Mouse (Mus musculus): ENCODE measurements at regions not wholly inside any gene's neighbourhood (a gene's known extent, or its start where the extent isn't known, plus 50 kb on each side); places are given as distances from the start of the nearest gene placed in this dataset.

DNA sequence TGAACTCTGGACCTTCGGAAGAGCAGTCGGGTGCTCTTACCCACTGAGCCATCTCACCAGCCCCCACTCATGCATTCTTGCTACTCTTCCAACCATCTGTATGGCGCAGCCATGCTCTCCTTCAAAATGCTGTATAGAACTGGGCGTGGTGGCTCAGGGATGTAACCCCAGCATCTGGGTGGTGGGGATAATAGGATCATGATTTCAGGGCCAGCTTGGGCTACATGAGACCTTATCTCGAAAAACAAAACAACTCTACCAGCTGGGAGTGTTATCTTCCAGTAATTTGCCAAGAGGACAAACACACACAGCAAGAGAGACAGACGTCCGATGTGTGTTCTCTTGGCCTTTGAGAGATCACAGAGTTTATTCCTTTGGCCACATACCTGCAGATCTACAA lies 69.8 kb upstream of the Lmo2 start:
- in situ Hi-C loops (cut with MboI; ENCODE audit: unreplicated experiment in 2 of 2): no loop called here

DNA sequence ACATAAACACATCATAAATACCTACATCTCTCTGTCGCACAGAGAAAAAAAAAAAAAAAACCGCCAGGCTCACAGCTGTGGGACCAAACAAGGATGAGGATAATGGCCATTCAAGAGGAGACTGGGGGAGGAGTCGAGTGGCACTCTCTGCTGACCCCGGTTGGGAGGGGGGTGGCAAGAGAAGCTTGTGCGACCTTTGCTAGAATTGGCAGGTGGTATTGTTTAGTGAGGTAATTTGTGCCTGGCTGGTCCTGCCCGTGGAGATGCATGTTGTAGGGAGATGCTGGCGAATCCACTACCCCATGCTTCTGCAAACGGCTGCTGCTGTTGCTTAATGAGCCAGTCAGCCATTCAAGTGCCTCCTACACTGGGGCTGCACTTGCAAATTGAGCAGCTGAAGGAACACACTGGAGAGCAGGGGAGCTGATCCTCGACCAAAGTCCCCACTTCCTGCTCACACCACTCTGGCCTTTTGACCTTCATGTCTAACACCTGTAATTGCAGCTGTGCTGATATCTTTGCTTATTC lies 66.5 kb upstream of the Lmo2 start:
- in situ Hi-C loops (cut with MboI; ENCODE audit: unreplicated experiment in 2 of 2): no loop called here

DNA sequence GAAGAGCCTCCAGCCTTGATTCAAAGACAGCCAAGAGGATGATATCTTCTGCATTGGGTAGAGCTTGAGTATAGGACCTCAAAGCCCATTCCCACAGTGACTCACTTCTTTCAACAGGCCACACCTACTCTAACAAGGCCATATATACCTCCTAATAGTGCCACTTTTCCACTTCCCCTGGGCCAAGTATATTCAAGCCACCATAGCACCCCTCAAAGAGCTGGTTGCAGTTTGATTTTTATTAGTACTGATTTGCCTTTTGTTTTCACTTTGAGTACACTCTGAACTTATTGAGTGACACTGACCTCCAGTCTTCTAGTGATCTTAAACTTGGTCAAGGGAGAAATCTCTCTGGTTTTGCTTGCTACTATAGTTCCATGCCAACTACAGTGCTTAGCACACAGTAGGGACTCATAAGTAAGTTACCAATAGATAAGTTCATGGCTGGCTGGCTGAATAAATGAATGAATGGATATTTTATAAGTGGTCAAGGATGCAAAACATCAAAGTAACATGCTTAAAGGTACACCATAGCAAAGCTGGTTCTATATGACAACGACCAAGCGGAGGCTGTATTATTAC lies 64.5 kb upstream of the Lmo2 start:
- in situ Hi-C loops (cut with MboI; ENCODE audit: unreplicated experiment in 2 of 2): no loop called here

DNA sequence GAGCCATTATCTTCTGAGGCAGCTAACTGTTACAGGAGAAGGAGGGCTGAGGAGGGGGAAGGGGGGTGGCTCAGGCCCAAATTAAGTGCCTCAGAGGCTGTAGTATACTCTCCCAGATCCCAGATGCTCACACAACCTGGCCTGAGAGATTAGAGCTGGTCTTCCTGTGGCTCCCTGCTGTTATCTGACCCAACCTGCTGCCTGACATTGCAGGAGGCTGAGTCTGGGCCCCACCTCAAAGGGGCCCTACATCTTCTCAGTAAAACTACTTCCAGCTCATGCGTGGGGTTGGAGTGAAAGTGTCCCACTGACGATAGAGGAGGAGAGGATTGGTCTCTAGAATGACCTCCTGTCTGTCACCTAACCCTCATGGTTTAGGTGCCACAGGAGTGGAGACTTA lies 64.0 kb upstream of the Lmo2 start:
- in situ Hi-C loops (cut with MboI; ENCODE audit: unreplicated experiment in 2 of 2): no loop called here

DNA sequence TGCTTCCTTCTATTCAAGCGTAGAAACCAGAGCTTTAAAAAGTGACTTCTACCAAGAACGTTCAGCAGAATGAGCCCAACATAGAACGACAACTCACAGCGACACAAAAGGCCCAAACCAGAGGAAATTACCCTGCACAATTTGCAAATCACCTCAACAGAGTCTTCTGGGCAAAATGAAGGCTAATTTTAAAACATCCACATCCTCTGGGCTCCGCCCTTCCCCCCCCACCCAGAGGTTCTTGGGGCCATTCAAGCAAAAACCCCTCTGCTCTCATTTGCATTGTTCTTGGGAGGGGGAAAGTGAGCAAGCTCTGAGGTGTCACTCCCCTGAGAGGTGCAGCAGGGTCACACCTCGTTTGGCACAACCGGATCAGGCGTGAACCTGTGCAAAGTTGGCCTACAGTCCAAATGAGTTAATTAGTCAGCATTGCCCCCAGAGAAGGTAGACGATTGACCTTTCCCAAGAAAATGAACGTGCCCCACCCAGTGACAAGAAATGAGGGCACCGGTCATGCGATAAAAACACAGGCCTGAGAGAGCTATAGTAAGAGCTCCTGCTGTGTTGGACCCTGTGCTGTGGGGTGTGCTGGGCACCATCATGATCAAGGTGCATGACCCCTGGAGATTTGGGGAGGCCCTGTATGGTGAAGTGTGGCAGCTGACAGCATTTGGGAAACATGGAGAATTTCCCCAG lies 62.7 kb upstream of the Lmo2 start:
- in situ Hi-C loops (cut with MboI; ENCODE audit: unreplicated experiment in 2 of 2): no loop called here

DNA sequence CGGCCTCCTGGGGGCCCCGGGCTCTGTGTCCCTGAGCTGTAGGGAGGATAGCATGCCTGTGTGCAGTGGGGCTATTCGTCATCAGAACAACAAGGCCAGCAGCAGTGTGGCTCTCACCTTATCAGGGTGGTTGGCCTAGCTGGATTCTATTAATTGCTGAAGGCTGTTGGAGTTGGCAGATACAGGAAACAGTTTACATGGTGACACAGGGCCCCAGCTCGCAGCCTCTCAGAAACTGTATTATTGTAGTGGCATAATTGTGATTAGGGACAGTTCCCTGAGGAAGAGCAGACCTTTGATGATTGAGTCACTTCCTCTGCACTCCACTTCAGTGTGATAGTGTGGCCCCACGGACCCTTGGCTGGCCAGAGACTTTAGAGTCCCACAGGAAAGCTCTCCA lies 61.6 kb upstream of the Lmo2 start:
- in situ Hi-C loops (cut with MboI; ENCODE audit: unreplicated experiment in 2 of 2): no loop called here

DNA sequence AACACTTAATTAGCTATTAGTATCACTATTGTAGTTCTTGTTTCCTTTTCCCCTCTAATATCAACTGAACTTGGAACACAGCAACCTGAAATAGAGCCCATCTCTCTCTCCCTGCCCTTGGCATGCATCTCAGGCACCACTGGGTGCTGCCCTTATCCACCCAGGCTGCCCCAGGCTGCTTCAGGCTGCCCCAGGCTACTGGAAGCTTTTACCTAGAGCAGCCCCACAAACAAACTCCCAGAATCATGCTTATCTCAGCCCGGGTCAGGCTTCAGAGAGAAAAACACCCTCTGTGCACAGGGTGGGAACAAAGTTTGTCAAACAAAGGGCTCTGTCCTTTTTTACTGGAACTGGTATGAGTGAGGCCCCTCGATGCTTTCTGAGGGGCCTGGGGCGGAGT lies 61.0 kb upstream of the Lmo2 start:
- in situ Hi-C loops (cut with MboI; ENCODE audit: unreplicated experiment in 2 of 2): no loop called here

DNA sequence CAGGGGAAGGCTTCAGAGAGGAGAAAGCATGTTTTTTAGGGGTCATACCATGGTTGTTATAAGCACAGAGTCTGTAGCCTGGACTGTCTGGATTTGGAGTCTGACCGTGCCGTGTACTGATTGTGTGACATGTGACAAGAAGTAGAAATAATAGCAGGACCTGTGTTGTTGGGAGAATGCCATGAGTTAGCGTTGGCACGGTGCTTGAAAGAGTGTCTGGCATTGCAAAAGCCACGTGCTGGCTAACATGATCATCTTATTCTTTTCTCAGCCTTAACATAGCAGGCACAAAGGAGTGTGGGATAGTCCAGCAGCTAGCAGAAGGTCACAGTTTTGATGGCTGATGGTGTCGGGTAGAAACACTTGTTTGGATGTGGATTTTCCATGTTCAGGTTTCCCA lies 58.1 kb upstream of the Lmo2 start:
- in situ Hi-C loops (cut with MboI; ENCODE audit: unreplicated experiment in 2 of 2): no loop called here

DNA sequence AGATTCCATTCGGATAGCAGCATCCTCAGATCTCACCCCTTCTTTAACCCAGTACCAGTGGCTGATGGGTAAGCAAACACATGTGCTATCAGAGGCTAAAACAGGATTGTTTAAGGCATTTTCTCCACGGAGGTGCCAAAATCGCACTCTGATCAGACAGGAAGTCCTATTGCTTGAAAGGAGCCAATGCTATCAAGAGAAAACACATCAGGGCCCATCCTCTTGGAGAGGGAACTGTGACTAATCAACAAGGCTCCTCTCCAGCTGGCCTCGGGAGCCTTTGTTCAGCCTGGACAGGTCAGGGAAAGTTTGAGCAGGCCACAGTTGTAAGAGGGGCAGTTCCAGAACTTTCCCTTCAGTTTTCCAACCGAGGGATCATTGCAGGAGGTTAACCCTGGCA lies 57.4 kb upstream of the Lmo2 start:
- in situ Hi-C loops (cut with MboI; ENCODE audit: unreplicated experiment in 2 of 2): no loop called here

DNA sequence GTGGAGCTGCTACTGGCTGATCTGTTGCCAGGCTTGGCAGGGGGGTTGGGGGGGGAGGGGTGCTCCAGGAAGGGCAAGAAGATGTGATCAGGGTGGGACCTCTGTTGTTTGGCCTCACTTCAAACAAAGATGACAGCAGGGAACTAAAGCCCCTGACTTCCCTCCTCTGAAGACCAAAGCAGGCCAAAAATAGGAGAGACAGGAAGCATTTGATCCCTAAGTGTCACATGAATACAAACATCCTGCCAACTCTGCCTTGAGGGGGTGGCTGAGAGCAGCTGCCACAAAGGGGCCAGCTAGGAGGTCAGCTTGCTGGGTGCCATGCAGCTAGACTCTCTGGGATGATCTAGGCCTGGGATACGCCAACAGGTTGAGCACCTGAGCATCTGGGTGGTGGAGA lies 56.3 kb upstream of the Lmo2 start:
- in situ Hi-C loops (cut with MboI; ENCODE audit: unreplicated experiment in 2 of 2): no loop called here

DNA sequence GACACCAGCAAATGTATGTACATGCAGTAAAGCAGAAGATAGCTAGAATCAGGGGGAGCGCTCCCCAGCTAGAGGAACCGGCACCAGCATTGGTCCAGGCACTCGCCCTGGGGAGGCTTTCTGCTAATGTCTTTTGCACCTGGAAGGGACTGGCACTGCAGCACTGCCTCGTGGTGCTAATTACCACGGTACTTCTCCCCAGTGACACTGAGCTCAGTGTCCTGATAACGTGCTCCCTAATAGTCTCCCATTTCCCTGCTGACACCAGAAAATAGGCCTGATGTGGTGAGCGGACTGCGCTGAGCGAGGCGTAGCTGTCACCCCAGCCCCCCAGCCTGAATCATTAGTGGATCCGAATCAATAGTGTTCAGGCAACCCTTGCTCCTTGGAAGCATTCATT lies 55.0 kb upstream of the Lmo2 start:
- in situ Hi-C loops (cut with MboI; ENCODE audit: unreplicated experiment in 2 of 2): no loop called here

DNA sequence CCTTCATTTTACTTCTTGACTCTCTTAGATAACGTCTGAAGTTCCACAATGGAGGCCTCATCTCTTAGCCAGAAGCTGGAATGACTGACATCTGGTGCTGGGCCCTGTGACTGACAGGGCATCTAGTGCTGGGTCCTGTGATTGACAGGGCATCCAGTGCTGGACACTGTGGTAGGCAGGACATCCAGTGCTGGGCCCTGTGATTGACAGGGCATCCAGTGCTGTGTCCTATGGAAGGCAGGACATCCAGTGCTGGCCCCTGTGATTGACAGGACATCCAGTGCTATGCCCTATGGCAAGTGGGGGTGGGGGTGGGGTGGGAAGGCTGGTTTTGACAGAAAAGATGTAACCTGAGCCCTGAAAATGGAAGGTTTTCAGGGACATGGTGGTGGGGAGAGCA lies 52.1 kb upstream of the Lmo2 start:
- in situ Hi-C loops (cut with MboI; ENCODE audit: unreplicated experiment in 2 of 2): no loop called here

DNA sequence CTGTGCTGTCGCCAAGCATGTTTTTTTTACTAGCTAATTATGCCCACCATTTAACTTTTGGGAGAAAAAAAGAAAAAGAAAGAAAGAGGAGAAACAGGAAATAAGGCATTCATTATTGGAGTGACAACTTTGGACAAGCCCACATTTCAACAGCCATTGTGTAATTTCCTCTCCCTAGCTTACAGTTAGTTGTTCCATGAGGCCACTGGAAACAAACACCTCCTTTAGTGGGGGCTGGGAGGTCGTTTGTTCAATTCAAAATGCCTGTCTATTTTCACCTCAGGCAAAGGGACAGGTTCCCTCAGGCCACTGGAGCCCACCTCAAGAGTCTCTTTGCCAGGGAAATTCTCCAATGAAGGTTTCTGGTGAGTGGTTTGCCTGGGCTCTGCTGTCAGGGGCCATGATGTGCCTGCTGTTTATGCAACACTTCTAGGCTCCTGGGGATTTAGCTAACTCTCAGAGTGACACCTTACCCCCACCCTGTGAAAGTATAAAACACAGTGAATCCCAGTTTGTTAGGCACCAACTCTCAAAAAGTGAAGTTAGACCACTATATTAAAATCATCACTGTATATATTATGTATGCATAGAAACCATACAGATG lies 51.1 kb upstream of the Lmo2 start:
- in situ Hi-C loops (cut with MboI; ENCODE audit: unreplicated experiment in 2 of 2): no loop called here

Data from v-Abl transformed pro-B cells (cell line).